Mouse (Mus musculus) lung, embryonic 16.5 days (tissue): ENCODE measurements at regions not wholly inside any gene's neighbourhood (a gene's known extent, or its start where the extent isn't known, plus 50 kb on each side); places are given as distances from the start of the nearest gene placed in this dataset.
A peak's percentile ranks its signal among the peaks of the same experiment; 100 is the strongest.

ENCODE experiments used
- ATAC-seq: fragments of 200-750 bp; cut with Nextera tagmentation; 2 replicates; pipeline ENCODE4 v1.8.0; 2017; ENCODE audit warnings: low read depth, mild to moderate bottlenecking, moderate library complexity
- H3K27ac ChIP-seq: fragments of 300-500 bp; sonication (generic); 2 replicates; pipeline ENCODE4 v1.5.1; 2014; ENCODE audit warnings: mild to moderate bottlenecking, control low read depth, low read length
- H3K27me3 ChIP-seq: fragments of 300-500 bp; sonication (generic); 2 replicates; pipeline ENCODE4 v1.6.1; 2014; ENCODE audit warnings: low read depth, low read length, mixed read lengths; ENCODE audit not compliant: control insufficient read depth, insufficient read depth
- H3K36me3 ChIP-seq: fragments of 300-500 bp; sonication (generic); 2 replicates; pipeline ENCODE4 v1.6.1; 2014; ENCODE audit warnings: low read length; ENCODE audit not compliant: control insufficient read depth, insufficient read depth
- H3K4me1 ChIP-seq: fragments of 300-500 bp; sonication (generic); replicated peaks from 2 replicates; pipeline ENCODE4 v1.6.1; 2014; ENCODE audit warnings: low read length, mixed read lengths; ENCODE audit not compliant: control insufficient read depth, insufficient read depth
- H3K4me2 ChIP-seq: fragments of 300-500 bp; sonication (generic); 2 replicates; pipeline ENCODE4 v1.6.1; 2014; ENCODE audit warnings: low read depth, low read length, control low read depth
- H3K4me3 ChIP-seq: fragments of 300-500 bp; sonication (generic); 2 replicates; pipeline ENCODE4 v1.5.1; 2014; ENCODE audit warnings: mild to moderate bottlenecking, low read length, control low read depth
- H3K9ac ChIP-seq: fragments of 300-500 bp; sonication (generic); 2 replicates; pipeline ENCODE4 v1.6.1; 2014; ENCODE audit warnings: low read length, control low read depth
- H3K9me3 ChIP-seq: fragments of 300-500 bp; sonication (generic); 2 replicates; pipeline ENCODE4 v1.6.1; 2016; ENCODE audit warnings: low read length; ENCODE audit not compliant: control insufficient read depth
- WGBS: fragments of 180-500 bp; shearing (Covaris S2); extraction: QIAGEN DNeasy Blood & Tissue Kit; methylation state at CpG from one replicate; pipeline ENCODE4 v1.1.7; 2014; 5-methylcytosine and 5-hydroxymethylcytosine counted together

- no peak for ATAC-seq
Observed at GRCm38 (mm10) chr3:102386091-102386490, 83.6 kb upstream of the Ngf start.

DNA sequence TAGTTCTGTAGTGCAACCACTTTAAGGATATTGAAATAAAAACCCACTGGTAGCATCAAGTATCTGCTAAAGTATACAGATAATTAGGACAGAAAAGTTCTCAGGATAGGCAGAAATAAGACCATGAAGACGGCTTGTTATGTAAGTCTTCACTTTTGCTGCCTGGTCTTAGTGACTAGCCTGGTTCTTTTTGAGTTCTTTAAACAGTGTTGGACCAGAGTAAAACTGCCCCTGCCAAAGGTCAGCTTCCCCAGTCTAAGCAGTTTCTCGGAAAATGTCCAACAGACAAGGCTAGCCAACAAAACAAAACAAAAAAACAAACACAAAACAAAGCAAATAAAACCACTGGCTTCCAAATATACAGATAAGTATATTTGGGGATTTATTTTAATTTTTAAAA, 85.1 kb upstream of the Ngf start:
- Histone ChIP-seq H3K4me1 (no peaks in the 10 kb centered on the region), H3K9ac (no peak overlapping the region), H3K4me2 (no peak overlapping the region), H3K27ac (no peak overlapping the region), H3K36me3 (no peaks in the 10 kb centered on the region), H3K4me3 (no peak overlapping the region), H3K27me3 (no peaks in the 10 kb centered on the region), H3K9me3 (no peaks in the 10 kb centered on the region)
- no peak for ATAC-seq
- 53% methylated on average over 2 of the region's 2 CpGs for WGBS

More at GRCm38 (mm10) chr3:102386091-102386490, 83.6 kb upstream of the Ngf start:
- no peak overlapping the region for H3K27ac ChIP-seq
- H3K9me3 ChIP-seq = no peaks in the 10 kb centered on the region
- H3K27me3 ChIP-seq = no peaks in the 10 kb centered on the region
- no peak overlapping the region for H3K4me3 ChIP-seq
- H3K4me1 ChIP-seq = no peaks in the 10 kb centered on the region
- no peak overlapping the region for H3K4me2 ChIP-seq
- no peaks in the 10 kb centered on the region for H3K36me3 ChIP-seq
- no peak overlapping the region for H3K9ac ChIP-seq
- 66% methylated on average over 4 of the region's 4 CpGs for WGBS

DNA sequence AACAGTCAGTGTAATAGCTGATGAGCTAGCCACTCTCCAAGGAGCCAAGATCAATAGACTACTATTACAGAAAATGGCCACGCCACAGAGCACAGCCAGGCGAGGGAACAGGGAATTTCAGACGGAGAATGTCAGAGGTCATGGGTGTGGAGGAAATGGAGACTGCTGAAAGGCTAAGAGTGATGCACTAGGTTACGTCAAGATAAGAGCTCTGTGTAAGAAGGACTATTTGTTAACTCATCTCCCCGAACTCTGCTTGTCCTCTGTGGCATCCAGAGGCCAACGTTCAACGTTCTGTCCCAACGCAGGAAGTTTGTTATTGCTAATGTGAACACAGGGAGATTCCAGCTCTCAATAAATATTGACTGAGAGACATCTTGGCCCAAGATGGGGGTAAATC, 86.0 kb upstream of the Ngf start:
- no peaks in the 10 kb centered on the region for H3K9me3 ChIP-seq
- H3K4me2 ChIP-seq = no peak overlapping the region
- H3K4me1 ChIP-seq = no peaks in the 10 kb centered on the region
- H3K4me3 ChIP-seq = no peak overlapping the region
- no peak overlapping the region for H3K9ac ChIP-seq
- ATAC-seq = no peak
- WGBS = 30% methylated on average over 8 of the region's 8 CpGs
- H3K36me3 ChIP-seq = no peaks in the 10 kb centered on the region
- no peak overlapping the region for H3K27ac ChIP-seq
- H3K27me3 ChIP-seq = no peaks in the 10 kb centered on the region

DNA sequence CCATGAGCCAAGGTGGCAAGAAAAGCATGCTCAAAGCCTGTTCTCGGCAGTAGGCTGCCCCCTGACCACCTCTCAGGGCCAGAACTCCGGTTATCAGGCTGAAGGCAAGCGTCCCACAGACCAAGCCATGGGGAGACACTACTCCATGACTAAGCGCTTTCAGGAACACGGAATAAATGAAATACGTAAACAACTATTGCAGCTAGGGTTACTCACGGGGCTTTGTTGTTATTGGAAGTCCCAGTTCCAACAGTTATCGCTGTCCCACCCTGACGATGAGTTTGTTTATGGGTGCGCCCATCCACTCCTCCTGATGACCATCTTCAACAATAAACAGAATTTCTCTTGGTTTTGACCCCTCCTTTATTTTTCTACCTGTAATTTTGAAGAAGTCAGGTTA, 88.0 kb upstream of the Ngf start:
- H3K27ac ChIP-seq = no peak overlapping the region
- H3K9ac ChIP-seq = no peak overlapping the region
- H3K27me3 ChIP-seq = no peaks in the 10 kb centered on the region
- H3K4me1 ChIP-seq = no peaks in the 10 kb centered on the region
- no peak for ATAC-seq
- no peak overlapping the region for H3K4me2 ChIP-seq
- no peaks in the 10 kb centered on the region for H3K9me3 ChIP-seq
- no peaks in the 10 kb centered on the region for H3K36me3 ChIP-seq
- 86% methylated on average over 10 of the region's 10 CpGs for WGBS
- H3K4me3 ChIP-seq = no peak overlapping the region

GRCm38 (mm10) chr3:102374381-102375060, 95.2 kb upstream of the Ngf start:
- no peak for ATAC-seq
- peaks cover 3% of the 10 kb centered on the region for H3K9me3 ChIP-seq
- no peak overlapping the region for H3K4me3 ChIP-seq
- H3K27me3 ChIP-seq = no peaks in the 10 kb centered on the region
- WGBS = 73% methylated on average over 5 of the region's 5 CpGs
- no peaks in the 10 kb centered on the region for H3K4me1 ChIP-seq
- no peaks in the 10 kb centered on the region for H3K36me3 ChIP-seq
- no peak overlapping the region for H3K27ac ChIP-seq
- H3K9ac ChIP-seq = no peak overlapping the region
- H3K4me2 ChIP-seq = no peak overlapping the region

GRCm38 (mm10) chr3:102372205-102372899, 97.4 kb upstream of the Ngf start:
- no peak overlapping the region for H3K9ac ChIP-seq
- WGBS = 72% methylated on average over 8 of the region's 8 CpGs
- no peak overlapping the region for H3K4me2 ChIP-seq
- peaks cover 3% of the 10 kb centered on the region for H3K9me3 ChIP-seq
- H3K4me3 ChIP-seq = no peak overlapping the region
- no peaks in the 10 kb centered on the region for H3K36me3 ChIP-seq
- H3K27ac ChIP-seq = no peak overlapping the region
- ATAC-seq = no peak
- H3K27me3 ChIP-seq = no peaks in the 10 kb centered on the region
- no peaks in the 10 kb centered on the region for H3K4me1 ChIP-seq

- H3K27me3 ChIP-seq = no peaks in the 10 kb centered on the region
- WGBS = 36% methylated on average over 6 of the region's 6 CpGs
- no peak overlapping the region for H3K27ac ChIP-seq
- H3K9ac ChIP-seq = no peak overlapping the region
- no peaks in the 10 kb centered on the region for H3K36me3 ChIP-seq
- H3K4me3 ChIP-seq = no peak overlapping the region
- ATAC-seq = 0 out of 2 replicates have a peak, but pooled peaks have one; percentile 15
- no peak overlapping the region for H3K4me2 ChIP-seq
- no peaks in the 10 kb centered on the region for H3K4me1 ChIP-seq
- no peaks in the 10 kb centered on the region for H3K9me3 ChIP-seq
Observed at GRCm38 (mm10) chr3:102366188-102366587, 103.5 kb upstream of the Ngf start.

- no peak for ATAC-seq
- 73% methylated on average over 5 of the region's 5 CpGs for WGBS
Observed at GRCm38 (mm10) chr3:102364326-102364935, 105.3 kb upstream of the Ngf start.

GRCm38 (mm10) chr3:102360732-102361280, 108.9 kb upstream of the Ngf start:
- Histone ChIP-seq H3K9ac (no peak overlapping the region), H3K36me3 (no peaks in the 10 kb centered on the region), H3K27me3 (no peaks in the 10 kb centered on the region), H3K4me2 (no peak overlapping the region), H3K9me3 (no peaks in the 10 kb centered on the region), H3K27ac (no peak overlapping the region), H3K4me3 (no peak overlapping the region), H3K4me1 (no peaks in the 10 kb centered on the region)
- 33% methylated on average over 9 of the region's 9 CpGs for WGBS
- no peak for ATAC-seq

More at GRCm38 (mm10) chr3:102364326-102364935, 105.3 kb upstream of the Ngf start:
- Histone ChIP-seq H3K4me3 (no peak overlapping the region), H3K4me1 (no peaks in the 10 kb centered on the region), H3K36me3 (no peaks in the 10 kb centered on the region), H3K4me2 (no peak overlapping the region), H3K27ac (no peak overlapping the region), H3K9me3 (no peaks in the 10 kb centered on the region), H3K9ac (no peak overlapping the region), H3K27me3 (no peaks in the 10 kb centered on the region)
